Mouse (Mus musculus) gastrocnemius, postnatal 25 days (tissue): ENCODE measurements around the gene Pnpla7. TPM values are rescaled to one million over a fixed set of nuclear protein-coding genes. Genes with fewer than 3 reads are reported as not detected.

Experiments
- DNase-seq: peaks from one replicate; pipeline ENCODE4 v3.0.0; 2022
- total RNA-seq, 2 experiments: library from RNA; stranded (reverse); gene quantifications; 1 replicate in 1 of 2; 2 replicates in 1 of 2; pipeline ENCODE4 v1.2.3; 2021

Pnpla7 gene
- total RNA-seq, 2 experiments from 2014 or later: 27.2 to 27.4 TPM

DNA sequence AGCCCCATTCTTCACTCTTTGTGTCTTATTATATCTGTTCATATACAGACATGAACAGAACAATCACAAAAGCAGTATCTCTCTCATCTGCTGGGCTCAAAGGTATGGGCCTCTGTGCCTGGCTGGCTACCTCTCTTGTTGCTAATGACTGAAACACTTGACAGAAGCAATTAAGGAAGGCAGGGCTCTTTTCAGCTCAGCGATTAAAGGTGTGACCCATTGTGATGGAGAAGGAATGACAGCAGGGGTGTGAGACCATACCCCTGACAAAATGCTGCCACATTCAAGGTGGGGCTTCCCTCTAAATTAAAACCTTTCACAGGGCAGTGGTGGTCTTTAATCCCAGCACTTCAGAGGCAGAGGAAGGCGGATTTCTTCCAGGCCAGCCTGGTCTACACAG, 11.9 kb downstream of the Pnpla7 start:
- no peak for DNase-seq

DNA sequence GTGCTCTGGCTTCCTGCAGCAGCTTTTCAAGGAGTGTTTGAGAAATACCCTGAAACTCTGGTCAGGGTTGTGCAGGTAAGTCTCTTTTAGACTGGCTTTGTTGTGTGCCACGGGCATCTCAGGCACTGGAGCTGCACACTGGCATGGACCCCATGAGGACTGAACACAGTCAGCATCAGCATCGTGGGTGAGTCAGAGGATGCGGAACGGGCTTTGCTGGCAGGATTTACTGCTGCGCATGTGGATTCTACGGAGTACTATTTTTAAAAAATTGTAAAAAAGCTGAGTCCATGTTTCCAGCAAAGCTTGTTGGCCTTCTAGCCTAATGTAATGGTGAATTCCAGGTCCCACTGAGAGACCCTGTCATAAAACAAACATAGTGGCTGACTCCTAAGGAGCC, 19.5 kb downstream of the Pnpla7 start:
- no peak for DNase-seq

DNA sequence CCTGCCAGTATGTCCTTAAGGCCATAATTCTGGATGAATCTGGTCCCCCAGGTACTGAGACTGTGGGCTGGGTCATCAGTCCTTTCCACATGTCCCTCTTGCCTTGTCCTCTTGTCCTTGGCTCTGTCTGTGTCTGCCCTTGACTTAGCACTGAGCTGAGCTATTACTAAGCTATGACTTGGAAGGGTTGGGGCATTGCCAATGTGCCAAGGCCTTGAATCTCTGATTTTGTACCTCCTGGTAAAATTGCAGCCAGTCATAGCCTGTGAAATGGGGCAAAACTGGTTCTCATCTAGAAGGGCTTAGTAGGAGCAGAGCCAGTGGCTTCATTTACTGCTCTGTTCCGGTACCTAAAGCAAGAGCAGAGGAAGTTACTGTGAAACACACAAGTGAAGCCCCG, 20.6 kb downstream of the Pnpla7 start:
- DNase-seq: no peak

DNA sequence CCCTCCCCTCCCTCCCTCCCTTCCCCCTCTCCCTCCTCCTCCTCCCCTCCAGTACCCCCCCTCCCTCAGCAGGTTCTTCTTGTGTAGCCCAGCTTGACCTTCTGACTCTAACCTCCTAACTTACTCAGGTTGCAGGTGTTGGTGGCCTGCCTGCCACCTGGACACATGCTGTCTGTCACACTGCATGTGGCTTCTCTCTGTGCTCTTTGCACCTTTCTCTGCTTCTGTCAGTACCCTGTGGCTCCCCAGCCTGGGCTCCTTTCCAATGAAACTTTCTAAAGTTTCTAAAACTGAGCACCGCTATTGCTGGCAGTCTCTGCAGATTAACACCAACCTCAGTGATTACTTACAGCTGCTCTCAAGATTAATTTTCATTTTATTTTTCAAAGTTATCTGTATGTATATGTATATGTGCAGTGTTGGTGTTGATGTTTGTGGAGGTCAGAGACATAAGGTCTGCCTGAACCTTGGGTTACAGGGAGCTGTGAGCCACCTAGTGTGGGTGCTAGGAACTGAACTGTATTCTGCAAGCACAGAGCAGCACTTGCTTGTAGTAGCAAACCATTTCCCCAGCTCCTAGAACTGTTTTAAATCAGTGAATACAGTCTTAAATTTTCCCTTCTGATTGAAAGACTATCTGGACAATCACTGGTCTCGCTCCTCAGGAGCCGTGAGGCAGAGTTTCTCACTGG, 24.9 kb downstream of the Pnpla7 start:
- no peak for DNase-seq

DNA sequence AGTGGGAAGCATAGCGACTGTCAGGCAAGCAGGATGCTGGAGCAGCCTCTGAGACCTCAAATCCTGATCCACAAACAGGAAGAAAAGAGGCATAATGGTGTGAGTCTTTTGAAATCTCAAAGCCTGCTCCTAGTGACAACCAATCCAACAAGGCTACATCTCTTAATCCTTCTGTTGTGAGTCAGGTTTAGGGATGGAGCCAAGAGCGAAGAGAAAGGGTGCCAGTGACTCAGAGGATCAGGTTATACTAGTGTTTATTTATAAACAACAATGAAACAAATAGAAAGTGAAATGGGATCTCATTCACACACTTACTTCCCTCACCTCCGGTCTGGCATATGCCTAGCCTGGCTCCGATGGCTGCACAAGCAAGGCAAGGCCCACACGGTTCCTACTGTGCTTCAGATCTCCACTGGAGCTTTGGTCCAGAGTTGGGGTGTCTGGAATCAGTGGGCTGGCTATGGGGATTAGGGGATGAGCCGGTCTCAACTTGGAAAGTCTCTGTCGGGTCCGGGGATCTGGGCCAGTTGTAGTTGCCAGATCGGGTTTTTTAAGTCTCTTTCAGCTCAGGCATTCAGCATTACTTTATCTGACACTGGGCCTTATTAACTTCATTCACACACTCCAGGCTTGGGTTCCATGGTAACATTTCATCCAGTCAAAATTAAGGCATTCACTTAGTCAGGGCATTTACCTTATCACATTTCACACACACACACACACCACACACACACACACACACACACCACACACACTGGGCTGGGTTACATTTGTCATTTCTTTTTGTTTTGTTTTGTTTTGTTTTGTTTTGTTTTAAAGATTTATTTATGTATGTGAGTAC, 28.3 kb downstream of the Pnpla7 start:
- no peak for DNase-seq

DNA sequence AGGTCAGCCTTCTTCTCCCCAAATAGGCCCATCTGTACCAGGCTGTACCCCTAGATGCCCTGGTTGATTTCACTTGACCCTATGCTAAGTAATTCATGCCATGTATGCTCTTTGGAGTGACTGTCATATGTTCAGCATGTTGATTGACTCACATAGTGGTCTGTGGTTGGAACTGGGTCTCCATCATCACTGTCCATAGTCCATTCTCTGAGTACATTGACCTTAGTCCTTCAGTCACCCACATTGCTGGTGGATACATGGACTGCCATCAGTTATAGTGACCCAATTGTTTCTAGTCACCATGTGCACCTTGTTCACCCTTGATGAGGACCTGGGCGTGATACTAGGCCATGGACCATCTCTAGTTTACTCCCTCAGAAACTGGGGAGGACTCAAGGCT, 30.9 kb downstream of the Pnpla7 start:
- no peak for DNase-seq

DNA sequence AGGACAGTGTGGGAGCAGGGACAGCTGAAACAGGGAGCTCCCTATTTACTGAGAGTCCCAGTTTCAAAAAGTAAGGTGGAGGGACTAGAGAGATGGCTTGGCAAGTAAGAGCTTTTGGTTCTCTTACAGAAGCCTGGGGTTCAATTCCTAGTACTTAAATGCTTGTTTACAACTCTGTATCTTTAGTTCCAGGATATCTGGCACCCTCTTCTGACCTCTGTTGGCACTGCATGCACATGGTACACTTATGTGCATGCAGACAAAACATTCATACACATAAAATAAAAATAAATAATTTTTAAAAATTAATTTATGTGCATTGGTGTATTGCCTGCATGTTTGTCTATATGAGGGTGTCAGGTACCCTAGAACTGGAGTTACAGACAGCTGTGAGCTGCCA, 32.4 kb downstream of the Pnpla7 start:
- DNase-seq: no peak

DNA sequence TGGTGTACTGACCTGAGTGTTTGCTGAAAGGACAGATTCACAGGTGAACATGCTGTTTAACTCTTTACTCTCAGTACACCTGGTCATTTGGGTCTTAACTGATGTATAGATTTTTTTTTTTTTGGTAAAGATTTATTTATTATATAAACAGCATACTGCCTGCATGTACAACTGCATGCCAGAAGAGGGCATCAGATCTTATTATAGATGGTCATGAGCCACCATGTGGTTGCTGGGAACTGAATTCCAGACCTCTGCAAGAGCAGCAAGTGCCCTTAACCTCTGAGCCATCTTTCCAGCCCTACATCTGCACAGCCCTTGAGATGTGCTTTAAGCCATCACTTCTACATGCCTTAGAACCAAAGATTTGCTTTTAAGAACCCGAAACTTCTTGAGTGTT, 46.8 kb downstream of the Pnpla7 start:
- DNase-seq: no peak

DNA sequence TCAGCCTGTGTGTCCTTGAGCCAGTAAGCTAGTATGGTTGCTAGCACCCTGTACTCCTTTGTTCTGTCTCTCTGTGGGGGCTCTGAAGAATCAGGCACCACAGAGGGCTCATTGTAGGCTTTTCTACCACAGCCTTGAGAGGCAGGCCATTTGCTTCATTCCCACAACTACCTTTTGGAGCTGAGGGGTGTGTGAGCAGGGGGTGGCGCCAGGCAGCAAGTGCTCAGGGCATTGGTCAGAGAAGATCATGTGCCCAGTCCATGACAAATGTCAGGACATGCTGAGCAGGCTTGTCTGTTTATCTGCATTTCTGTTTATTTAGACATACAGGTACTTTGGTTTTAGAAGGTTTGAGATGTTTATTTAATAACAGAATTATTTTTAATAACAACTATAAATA, 49.3 kb downstream of the Pnpla7 start:
- DNase-seq: no peak

DNA sequence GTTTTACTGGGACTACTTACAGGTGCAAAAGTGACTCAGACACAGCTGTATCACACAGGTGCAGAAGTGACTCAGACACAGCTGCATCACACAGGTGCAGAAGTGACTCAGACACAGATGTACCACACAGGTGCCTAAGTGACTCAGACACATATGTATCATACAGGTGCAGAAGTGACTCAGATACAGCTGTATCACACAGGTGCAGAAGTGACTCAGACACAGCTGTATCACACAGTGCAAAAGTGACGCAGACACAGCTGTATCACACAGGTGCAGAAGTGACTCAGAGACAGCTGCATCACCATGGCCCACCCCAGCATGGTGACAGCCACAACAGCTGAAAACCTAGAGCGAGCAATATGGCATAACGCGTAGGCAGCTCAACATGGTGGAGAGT, 59.2 kb downstream of the Pnpla7 start:
- no peak for DNase-seq

DNA sequence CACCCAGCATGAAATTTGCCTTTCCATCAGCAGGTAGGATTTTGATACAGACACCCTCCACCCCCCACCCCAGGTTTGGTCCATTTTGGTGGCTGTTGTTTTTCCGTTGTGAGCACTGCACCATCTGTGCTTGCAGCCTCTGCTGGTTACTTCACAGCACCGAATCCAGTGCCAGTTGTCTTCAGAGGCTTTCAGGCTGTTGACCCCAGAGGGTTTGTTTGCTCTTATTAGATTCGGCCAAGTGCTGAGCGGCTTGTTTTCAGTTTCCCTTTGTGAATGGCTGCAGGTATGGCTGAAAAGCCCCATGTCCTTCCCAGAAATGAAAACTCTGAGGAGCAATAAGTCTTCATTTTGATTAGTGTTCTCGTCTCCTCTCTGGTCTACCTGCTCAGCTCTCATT, 64.3 kb downstream of the Pnpla7 start:
- no peak for DNase-seq

DNA sequence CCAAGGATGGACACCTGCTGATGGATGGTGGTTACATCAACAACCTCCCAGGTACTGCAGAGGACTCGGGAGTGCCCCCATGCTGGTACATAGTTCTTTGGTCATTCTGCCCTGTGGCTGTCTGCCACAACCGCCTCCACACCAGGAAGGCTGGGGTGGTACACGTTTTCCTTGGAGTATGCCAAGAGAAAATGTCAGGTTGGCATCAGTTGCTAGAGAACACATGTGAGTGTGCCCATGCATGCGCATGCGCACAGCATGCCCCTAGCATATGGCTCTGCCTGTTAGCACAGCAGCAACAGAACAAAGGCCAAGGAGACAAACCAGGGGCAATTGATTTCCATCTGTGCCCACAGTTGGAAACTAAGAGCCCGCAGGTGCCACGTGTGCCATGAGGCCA, 75.1 kb downstream of the Pnpla7 start:
- DNase-seq: no peak

DNA sequence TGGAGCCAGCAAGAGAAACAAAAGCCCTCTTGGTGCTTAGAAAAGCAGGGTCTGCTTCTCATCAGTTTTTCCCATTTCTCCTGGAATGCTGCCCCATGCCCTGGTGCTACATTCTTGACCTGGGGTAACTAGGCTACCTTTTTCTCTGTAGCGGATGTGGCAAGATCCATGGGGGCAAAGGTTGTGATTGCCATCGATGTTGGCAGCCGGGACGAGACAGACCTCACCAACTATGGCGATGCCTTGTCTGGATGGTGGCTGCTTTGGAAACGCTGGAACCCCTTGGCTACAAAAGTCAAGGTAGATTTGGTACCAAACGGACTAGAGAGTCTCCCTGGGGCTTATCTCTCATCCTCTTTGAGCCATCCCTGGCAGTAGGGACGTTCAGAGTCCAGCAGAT, 75.6 kb downstream of the Pnpla7 start:
- DNase-seq: no peak

DNA sequence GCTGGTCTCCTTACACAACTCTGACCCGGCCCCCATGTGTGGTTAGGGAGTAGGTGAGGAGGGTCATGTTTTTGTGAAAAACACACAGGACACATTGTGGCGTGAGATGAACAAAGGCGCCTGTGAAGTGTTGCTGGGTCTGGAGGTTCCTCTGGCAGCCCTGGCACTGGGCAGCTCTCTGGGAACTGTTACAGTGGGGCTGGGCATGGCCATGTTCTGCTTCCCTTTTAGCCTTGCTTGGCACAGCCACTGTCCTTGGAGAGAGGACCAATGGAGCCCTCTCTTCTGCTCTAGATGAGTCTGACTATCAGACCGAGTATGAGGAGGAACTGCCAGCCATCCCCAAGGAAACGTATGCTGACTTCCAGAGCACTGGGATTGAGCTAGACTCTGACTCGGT, 77.3 kb downstream of the Pnpla7 start:
- DNase-seq: no peak

DNA sequence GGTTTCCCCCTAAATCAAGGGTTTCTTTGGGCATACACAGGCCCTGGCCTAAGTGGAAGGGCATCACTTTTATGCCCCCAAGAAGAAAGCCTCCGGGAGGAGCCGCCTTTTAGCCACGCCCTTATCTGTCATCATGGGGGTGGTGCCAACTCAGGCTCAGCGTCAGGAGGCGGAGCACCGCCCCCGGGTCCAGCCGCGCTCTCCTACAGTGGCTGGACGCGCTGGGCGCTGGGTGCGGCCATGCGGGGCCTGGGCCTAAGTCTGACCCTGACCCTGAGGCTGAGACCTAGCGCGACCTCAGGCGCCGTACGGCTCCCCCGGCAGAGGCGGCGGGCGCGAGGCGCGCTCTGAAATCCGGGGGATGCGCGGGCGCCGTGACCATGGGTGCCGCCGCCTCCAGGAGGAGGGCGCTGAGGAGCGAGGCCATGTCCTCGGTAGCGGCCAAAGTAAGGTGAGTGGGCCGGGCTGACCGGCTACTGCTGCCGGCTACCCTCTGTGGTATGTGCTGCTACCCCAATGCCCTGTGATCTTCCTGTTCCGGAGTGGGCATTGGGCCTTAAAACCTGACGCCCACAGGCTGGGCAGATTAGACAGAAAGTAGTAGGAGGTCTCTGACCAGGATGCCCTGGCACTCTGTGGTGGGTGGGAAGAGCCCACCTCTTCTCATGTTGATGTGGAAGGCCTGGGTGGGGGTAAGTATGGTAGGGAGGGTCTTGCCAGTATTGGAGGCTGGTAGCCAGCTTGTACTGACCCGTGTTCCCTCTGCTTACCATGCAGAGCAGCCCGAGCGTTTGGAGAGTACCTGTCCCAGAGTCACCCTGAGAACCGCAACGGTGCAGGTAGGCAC, 78.6 kb downstream of the Pnpla7 start, which contains the start of gene Nsmf:
Nsmf (plus strand) TSS at position 135 of the 847 bp plus-strand sequence.
- peak; percentile 86 for DNase-seq

DNA sequence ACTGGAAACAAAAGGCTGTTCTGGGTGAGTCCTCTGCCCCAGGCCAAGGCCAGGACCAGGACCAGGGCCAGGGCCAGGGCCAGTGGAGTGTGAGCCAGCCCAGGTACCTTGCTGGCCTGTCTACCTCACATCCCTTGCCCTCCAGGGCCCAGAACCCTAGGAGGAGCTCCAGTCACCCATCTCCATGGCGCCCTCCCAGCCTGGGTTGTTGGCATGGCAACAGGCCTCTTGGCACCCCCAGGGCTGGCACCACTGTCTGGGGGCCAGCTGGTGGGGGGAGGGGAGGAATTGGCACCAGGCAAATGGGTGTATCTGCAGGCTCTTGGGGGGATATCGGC, 79.2 kb downstream of the Pnpla7 start:
- DNase-seq: no peak

DNA sequence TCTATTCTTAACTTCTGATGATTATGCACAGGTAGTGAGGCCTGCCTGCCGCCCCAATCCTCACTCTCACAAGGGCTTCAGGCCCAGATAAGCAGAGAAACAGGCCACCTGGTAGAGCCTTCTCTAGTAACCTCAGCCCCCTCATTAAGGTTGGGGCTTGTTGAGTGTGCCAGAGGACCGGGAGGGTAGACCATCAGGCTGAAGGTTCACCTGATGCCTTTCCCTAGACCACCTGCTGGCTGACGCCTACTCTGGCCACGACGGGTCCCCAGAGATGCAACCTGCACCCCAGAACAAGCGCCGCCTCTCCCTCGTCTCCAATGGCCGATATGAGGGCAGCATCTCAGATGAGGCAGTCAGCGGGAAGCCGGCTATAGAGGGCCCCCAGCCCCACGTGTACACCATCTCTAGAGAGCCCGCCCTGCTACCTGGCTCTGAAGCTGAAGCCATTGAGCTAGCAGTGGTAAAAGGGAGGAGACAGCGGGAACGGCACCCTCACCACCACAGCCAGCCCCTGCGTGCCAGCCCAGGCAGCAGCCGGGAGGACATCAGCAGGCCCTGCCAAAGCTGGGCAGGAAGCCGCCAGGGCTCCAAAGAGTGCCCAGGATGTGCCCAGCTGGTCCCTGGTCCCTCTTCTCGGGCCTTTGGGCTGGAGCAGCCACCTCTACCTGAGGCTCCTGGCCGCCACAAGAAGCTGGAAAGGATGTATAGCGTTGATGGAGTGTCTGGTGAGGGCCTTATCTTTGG, 79.7 kb downstream of the Pnpla7 start:
- DNase-seq: no peak

DNA sequence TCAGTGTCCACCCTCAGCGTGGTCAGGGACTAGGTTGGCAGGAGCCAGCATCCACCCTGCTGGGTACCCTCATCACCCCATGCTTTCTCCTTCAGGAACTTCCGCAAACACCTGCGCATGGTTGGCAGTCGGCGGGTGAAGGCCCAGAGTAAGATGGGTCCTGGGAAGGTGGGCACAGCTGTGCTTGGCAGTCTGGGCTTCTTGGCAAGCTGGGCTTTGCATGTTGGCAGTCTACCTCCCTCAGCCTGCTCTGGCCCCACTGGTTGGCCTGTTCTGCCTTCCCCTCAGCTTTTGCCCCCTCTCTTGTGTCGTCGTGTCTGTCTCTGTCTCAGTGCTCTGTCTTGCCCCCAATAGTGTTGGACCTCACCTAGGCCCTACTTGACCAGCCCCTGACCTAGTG, 83.1 kb downstream of the Pnpla7 start:
- no peak for DNase-seq

DNA sequence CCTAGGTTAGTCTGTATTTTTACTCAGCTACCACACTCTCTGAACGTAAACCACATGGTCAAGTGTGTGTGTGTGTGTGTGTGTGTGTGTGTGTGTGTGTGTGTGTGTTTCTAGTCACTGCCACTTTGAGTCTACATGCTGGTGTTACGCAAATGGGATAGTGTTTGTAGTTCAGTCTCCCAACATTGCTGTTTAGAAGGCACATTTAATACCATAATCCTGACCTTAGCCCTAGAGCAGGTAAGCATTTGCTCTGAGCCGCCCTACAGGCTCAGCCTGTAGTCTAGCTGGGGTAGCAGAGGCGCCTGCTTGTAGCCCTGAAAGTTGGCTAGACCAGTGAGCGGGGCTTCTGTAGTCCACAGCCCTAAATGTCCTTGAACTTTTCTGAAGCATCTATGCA, 87.7 kb downstream of the Pnpla7 start:
- DNase-seq: no peak

DNA sequence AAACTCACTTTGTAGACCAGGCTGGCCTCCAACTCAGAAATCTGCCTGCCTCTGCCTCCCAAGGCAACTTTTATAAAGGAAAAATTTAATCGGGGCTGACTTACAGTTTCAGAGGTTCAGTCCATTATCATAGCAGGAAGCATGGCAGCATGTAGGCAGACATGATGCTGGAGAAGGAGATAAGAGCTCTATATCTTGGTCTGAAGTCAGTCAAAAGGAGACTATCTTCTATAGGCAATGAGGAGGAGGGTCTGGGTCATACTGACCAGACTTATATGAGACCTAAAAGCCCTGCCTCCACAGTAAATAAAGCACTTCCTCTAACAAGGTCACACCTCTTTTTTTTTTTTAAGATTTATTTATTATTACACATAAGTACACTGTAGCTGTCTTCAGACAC, 88.5 kb downstream of the Pnpla7 start:
- DNase-seq: no peak

DNA sequence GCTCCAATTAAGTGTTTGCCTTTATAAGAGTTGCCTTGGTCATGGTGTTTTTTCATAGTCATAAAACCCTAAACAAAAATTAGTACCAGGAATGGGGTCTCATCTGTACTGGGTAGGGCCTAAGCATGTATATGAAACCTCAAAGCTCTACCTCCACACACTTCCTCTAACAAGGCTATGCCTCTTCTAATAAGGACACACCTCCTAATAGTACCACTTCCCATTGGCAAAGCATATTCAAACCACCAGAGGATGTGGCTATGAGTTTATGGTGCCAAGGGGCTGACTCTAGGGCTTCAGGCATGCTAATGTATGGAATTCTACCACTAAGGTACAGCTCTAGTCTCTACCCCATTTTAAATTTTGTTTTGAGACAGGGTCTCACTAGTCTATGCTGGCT, 89.7 kb downstream of the Pnpla7 start:
- no peak for DNase-seq

DNA sequence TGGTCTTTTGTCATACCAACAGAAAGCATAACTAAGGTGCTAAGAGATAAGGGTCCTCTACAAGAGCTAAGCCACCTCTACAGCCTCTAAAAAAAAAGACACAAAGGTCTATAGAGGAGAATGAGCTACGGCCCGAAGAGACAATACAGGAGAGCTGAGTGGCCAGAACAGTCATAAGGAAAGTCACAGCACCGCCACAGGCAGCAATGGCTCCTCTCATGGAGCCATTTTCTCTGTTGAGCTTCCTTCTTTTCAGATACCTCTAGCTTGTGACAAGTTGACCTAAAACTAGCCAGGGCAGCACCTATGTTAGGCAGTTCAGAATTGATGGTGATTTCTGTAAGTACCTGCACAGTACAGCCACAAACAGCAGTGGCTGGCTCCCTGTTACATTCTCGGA, 90.7 kb downstream of the Pnpla7 start:
- no peak for DNase-seq
